8 mouse cellular contexts compared by ENCODE assay signal in genomic region chr17:31418804-31419597, GRCm38 (mm10). TPM values are rescaled to one million over a fixed set of nuclear protein-coding genes. Genes with fewer than 3 reads are reported as not detected.
A peak's percentile ranks its signal among the peaks of the same experiment; 100 is the strongest.
DNase-seq lines count a peak whose midpoint lies in the region; ATAC-seq and TF ChIP-seq lines count a peak whose summit lies in the region.

No protein-coding gene starts in this region.

- H3K27ac ChIP-seq in heart, postnatal 0 days (ENCODE audit: low read depth) = peak overlapping the region; percentile 35; the same call in 1 of the 2 replicates
- no peak overlapping the region for H3K27ac ChIP-seq in liver, embryonic 12.5 days

- H3K27me3 ChIP-seq in heart, postnatal 0 days (ENCODE audit: control insufficient read depth, insufficient read depth, low read length) = no peaks in the 10 kb centered on the region
- H3K27me3 ChIP-seq in liver, embryonic 12.5 days (replicated peaks) = no peaks in the 10 kb centered on the region

- H3K36me3 ChIP-seq in heart, postnatal 0 days (replicated peaks; ENCODE audit: control insufficient read depth, insufficient read depth, low read length) = no peaks in the 10 kb centered on the region
- H3K36me3 ChIP-seq in liver, embryonic 12.5 days = no peaks in the 10 kb centered on the region; the same call in 1 of the 2 replicates

- H3K4me3 ChIP-seq in heart, postnatal 0 days (ENCODE audit: low read depth, low read length) = no peak overlapping the region
- H3K4me3 ChIP-seq in liver, embryonic 12.5 days = no peak overlapping the region

- H3K4me2 ChIP-seq in heart, postnatal 0 days (ENCODE audit: low read depth, low read length) = no peak overlapping the region
- no peak overlapping the region for H3K4me2 ChIP-seq in liver, embryonic 12.5 days

- H3K4me1 ChIP-seq in heart, postnatal 0 days (ENCODE audit: control insufficient read depth, insufficient read depth) = peaks cover 22% of the 10 kb centered on the region
- H3K4me1 ChIP-seq in liver, embryonic 12.5 days = no peaks in the 10 kb centered on the region

- H3K9ac ChIP-seq in heart, postnatal 0 days (replicated peaks; ENCODE audit: low read depth, low read length) = no peak overlapping the region
- no peak overlapping the region for H3K9ac ChIP-seq in liver, embryonic 12.5 days

- DNase-seq in heart, postnatal 0 days (ENCODE audit: low spot score) = no peak
- DNase-seq in heart, postnatal 14 days = no peak
- peak; percentile 5 for DNase-seq in CD4-positive helper T cell, adult 2 months (ENCODE audit: low read depth, low spot score)
- peak; percentile 90 for DNase-seq in cerebellum, adult 9-11 months
- peak; percentile 29 to 40 for DNase-seq in left cerebral cortex, postnatal 36 days (ENCODE audit: low spot score in 2 of 2)
- DNase-seq in adrenal gland, postnatal 36 days = no peak
- no peak for DNase-seq in liver

- H3K9me3 ChIP-seq in heart, postnatal 0 days (replicated peaks; ENCODE audit: control insufficient read depth, low read length) = no peaks in the 10 kb centered on the region
- H3K9me3 ChIP-seq in liver, embryonic 12.5 days (replicated peaks) = no peaks in the 10 kb centered on the region

- ATAC-seq in heart, postnatal 0 days (ENCODE audit: insufficient read depth, low read depth) = no peak; the same call in 1 of the 2 replicates
- no peak for ATAC-seq in liver, embryonic 12.5 days

- no peak for TF ChIP-seq CTCF in heart, postnatal 0 days (IDR thresholded peaks at IDR 0.05; ENCODE audit: low read depth)

- WGBS in heart, postnatal 0 days = 67% methylated on average over 17 of the region's 17 CpGs
- 68% methylated on average over 17 of the region's 17 CpGs for WGBS in liver, embryonic 12.5 days (ENCODE audit: insufficient replicate concordance)

- TF ChIP-seq EP300 in heart, postnatal 0 days (IDR thresholded peaks at IDR 0.05; ENCODE audit: low read depth) = no peak

- intact Hi-C loops in heart, postnatal 14 days (cut with DNase I) = no loop called here
- intact Hi-C loops in left cerebral cortex, postnatal 36 days (cut with DNase I) = no loop called here

RNA-seq across cellular contexts. Expression of gene Pde9a, which starts 33.0 kb away (rescaled TPM):
- total RNA-seq in heart, postnatal 0 days (2014; rRNA removed; ENCODE audit: low replicate concordance) = 2.6 and 19.5 TPM in 2 replicates
- 5.7 and 6.6 TPM in 2 replicates for polyA plus RNA-seq in heart, postnatal 0 days (2015; fragmentation: Nextera tagmentation; extraction: Ambion mirVana)
- total RNA-seq in heart, postnatal 14 days (2021) = 10 to 100 TPM in 1 of 2 experiments, 1 to 10 TPM in 1; 7.2 to 11.9 TPM
- total RNA-seq in left cerebral cortex, postnatal 36 days (2021) = 10 to 100 TPM; 19.7 to 30.6 TPM
- total RNA-seq in adrenal gland, postnatal 36 days (2021) = 1 to 10 TPM; 3.2 to 3.7 TPM
- polyA plus RNA-seq in liver, embryonic 12.5 days (2016; fragmentation: Nextera tagmentation; extraction: Ambion mirVana) = 5.6 and 6.1 TPM in 2 replicates

Comparison
In these comparisons a context has a peak if more than half of its experiments do, and no peak if none do; other contexts are left out.
1. DNase-seq: peak in CD4-positive helper T cell, adult 2 months (single experiment), cerebellum, adult 9-11 months (single experiment) and left cerebral cortex, postnatal 36 days (2 of 2); none in heart, postnatal 0 days (single experiment), heart, postnatal 14 days (0 of 2), adrenal gland, postnatal 36 days (0 of 2) and liver (single experiment).